Comparison of ENCODE assay signal across 15 mouse cellular contexts in the genomic region with DNA sequence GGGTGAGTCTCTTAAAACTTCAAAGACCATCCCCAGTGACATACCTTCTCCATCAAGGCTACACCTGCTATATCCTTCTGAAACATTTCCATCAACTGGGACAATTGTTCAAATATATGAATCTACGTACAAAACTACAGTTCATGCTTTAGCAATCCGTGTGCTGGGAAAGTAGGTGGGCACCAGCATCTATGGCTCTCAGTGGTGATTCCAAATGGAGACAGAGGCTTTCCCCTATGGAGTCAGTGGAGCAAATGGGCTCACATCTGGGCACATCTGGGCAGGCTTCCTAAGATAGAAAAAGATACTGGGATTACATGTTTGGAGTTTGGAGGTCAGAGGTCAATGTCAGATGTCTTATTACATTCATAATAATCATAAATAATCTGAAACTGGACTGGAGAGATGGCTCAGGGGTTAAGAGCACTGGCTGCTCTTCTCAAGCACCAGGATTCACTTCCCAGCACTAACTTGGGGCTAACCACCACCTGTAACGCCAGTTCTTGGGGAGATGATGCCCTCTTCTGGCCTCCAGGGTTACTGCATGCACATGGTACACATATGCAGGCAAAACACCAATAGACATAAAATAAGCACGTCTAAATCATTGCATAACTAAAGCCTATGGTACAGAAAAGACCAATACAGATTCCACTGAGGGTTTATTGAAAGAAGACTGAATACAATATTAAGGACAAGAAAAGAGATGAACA. TPM values are rescaled to one million over a fixed set of nuclear protein-coding genes. Genes with fewer than 3 reads are reported as not detected.
DNase-seq lines count a peak whose midpoint lies in the region; ATAC-seq and TF ChIP-seq lines count a peak whose summit lies in the region.
"Had no signal": no experiment of that assay in that cellular context is flagged by ENCODE, and none has a peak within 500 bp of the region (broad histone marks: within the 10 kb centered on the region; RNA-seq: fewer than 3 reads in every experiment).

No protein-coding gene starts in this region.

- WGBS in hindbrain, postnatal 0 days, result 79% methylated on average over 4 of the region's 4 CpGs
- 76% methylated on average over 4 of the region's 4 CpGs for WGBS in hindbrain, embryonic 10.5 days
- 74% methylated on average over 4 of the region's 4 CpGs for WGBS in bone marrow, adult 2 months

- no peaks in the 10 kb centered on the region for H3K4me1 ChIP-seq in hindbrain, postnatal 0 days (ENCODE audit: insufficient read depth, low read length)
- H3K4me1 ChIP-seq in hindbrain, embryonic 10.5 days (replicated peaks), result no peaks in the 10 kb centered on the region
- peaks cover 1% of the 10 kb centered on the region for H3K4me1 ChIP-seq in bone marrow, adult 2 months (ENCODE audit: control insufficient read depth, insufficient read depth, low read length)
- H3K4me1 ChIP-seq: liver, embryonic 13.5 days; midbrain, embryonic 15.5 days; stomach, embryonic 15.5 days had no signal

- H3K4me2 ChIP-seq in hindbrain, postnatal 0 days (ENCODE audit: low read depth, low read length), result no peak overlapping the region
- H3K4me2 ChIP-seq: liver, embryonic 13.5 days; midbrain, embryonic 15.5 days; stomach, embryonic 15.5 days had no signal

- ATAC-seq in hindbrain, postnatal 0 days, result no peak
- ATAC-seq: midbrain, embryonic 15.5 days had no signal

- no peaks in the 10 kb centered on the region for H3K27me3 ChIP-seq in hindbrain, postnatal 0 days (ENCODE audit: insufficient read depth, low read length)
- H3K27me3 ChIP-seq in hindbrain, embryonic 10.5 days (ENCODE audit: insufficient read depth, poor library complexity, severe bottlenecking), result no peaks in the 10 kb centered on the region; the same call in 1 of the 2 replicates
- H3K27me3 ChIP-seq: liver, embryonic 13.5 days; midbrain, embryonic 15.5 days; stomach, embryonic 15.5 days had no signal

- DNase-seq in hindbrain, postnatal 0 days (ENCODE audit: low spot score), result no peak
- DNase-seq in hindbrain, embryonic 10.5 days (ENCODE audit: low spot score), result no peak
- DNase-seq in spleen, postnatal 4 days (ENCODE audit: low spot score in 2 of 2), result peak; percentile 22 to 59
- no peak for DNase-seq in spleen, postnatal 14 days (ENCODE audit: low spot score in 2 of 2)
- DNase-seq in testis, postnatal 14 days (ENCODE audit: low spot score), result peak; percentile 5
- DNase-seq in frontal cortex, adult 2 months (ENCODE audit: extremely low spot score in 1 of 2, low spot score in 1 of 2), result no peak
- DNase-seq in retina, postnatal 1 day, result no peak
- DNase-seq: kidney, adult 18-20 months; liver, embryonic 13.5 days had no signal

- no peak for TF ChIP-seq POLR2A in bone marrow, adult 2 months (IDR thresholded peaks at IDR 0.05; ENCODE audit: borderline replicate concordance, control insufficient read depth, low read depth, low read length)

- H3K9ac ChIP-seq in hindbrain, postnatal 0 days (replicated peaks; ENCODE audit: low read length), result no peak overlapping the region
- H3K9ac ChIP-seq: liver, embryonic 13.5 days; midbrain, embryonic 15.5 days; stomach, embryonic 15.5 days had no signal

- H3K36me3 ChIP-seq in hindbrain, postnatal 0 days (ENCODE audit: insufficient read depth, low read length), result no peaks in the 10 kb centered on the region
- no peaks in the 10 kb centered on the region for H3K36me3 ChIP-seq in hindbrain, embryonic 10.5 days
- H3K36me3 ChIP-seq: liver, embryonic 13.5 days; midbrain, embryonic 15.5 days; stomach, embryonic 15.5 days had no signal

- no peak overlapping the region for H3K4me3 ChIP-seq in hindbrain, postnatal 0 days (ENCODE audit: low read length)
- H3K4me3 ChIP-seq in hindbrain, embryonic 10.5 days, result no peak overlapping the region
- peak overlapping the region; percentile 53 for H3K4me3 ChIP-seq in bone marrow, adult 2 months (replicated peaks; ENCODE audit: control insufficient read depth, low read depth, low read length)
- H3K4me3 ChIP-seq: liver, embryonic 13.5 days; midbrain, embryonic 15.5 days; stomach, embryonic 15.5 days had no signal

- no peak overlapping the region for H3K27ac ChIP-seq in hindbrain, postnatal 0 days
- no peak overlapping the region for H3K27ac ChIP-seq in hindbrain, embryonic 10.5 days
- no peak overlapping the region; the same call in 1 of the 2 replicates for H3K27ac ChIP-seq in bone marrow, adult 2 months (ENCODE audit: control insufficient read depth, insufficient read depth, low read depth, low read length, poor library complexity)
- H3K27ac ChIP-seq: liver, embryonic 13.5 days; midbrain, embryonic 15.5 days; stomach, embryonic 15.5 days had no signal

- 0 out of 2 replicates have a peak, but pooled peaks have one; percentile 12 for TF ChIP-seq CTCF in hindbrain, postnatal 0 days (IDR thresholded peaks at IDR 0.05; ENCODE audit: low read depth)
- peak; percentile 62 for TF ChIP-seq CTCF in bone marrow, adult 2 months (IDR thresholded peaks at IDR 0.05; ENCODE audit: control insufficient read depth, insufficient read depth, low read length)

- H3K9me3 ChIP-seq in hindbrain, postnatal 0 days (ENCODE audit: low read length), result no peaks in the 10 kb centered on the region
- H3K9me3 ChIP-seq in hindbrain, embryonic 10.5 days, result no peaks in the 10 kb centered on the region
- H3K9me3 ChIP-seq: liver, embryonic 13.5 days; midbrain, embryonic 15.5 days; stomach, embryonic 15.5 days had no signal

RNA-seq across cellular contexts. Expression of gene Slfn2, which starts 3.2 kb away (rescaled TPM):
- total RNA-seq in hindbrain, postnatal 0 days (2014; rRNA removed), result 0.36 and 1.7 TPM in 2 replicates
- 1.6 and 2.0 TPM in 2 replicates for polyA plus RNA-seq in hindbrain, postnatal 0 days (2015; fragmentation: Nextera tagmentation; extraction: Ambion mirVana)
- polyA plus RNA-seq in hindbrain, embryonic 10.5 days (2016; fragmentation: Nextera tagmentation; extraction: Ambion mirVana), result 0.85 and 1.9 TPM in 2 replicates
- polyA plus RNA-seq in bone marrow, adult 2 months (2011; ENCODE audit: insufficient read depth, insufficient read length, low replicate concordance, missing spikeins), result 101 and 262 TPM in 2 replicates
- polyA plus RNA-seq in frontal cortex, adult 2 months (2012; rRNA removed), result 1.6 and 3.2 TPM in 2 replicates

RNA-seq across cellular contexts. Expression of gene Slfn8, which starts 47.5 kb away (rescaled TPM):
- 0.42 and 0.83 TPM in 2 replicates for total RNA-seq in hindbrain, postnatal 0 days (2014; rRNA removed)
- polyA plus RNA-seq in hindbrain, postnatal 0 days (2015; fragmentation: Nextera tagmentation; extraction: Ambion mirVana), result 0.21 and 0.25 TPM in 2 replicates
- 0.19 and 0.24 TPM in 2 replicates for polyA plus RNA-seq in hindbrain, embryonic 10.5 days (2016; fragmentation: Nextera tagmentation; extraction: Ambion mirVana)
- polyA plus RNA-seq in bone marrow, adult 2 months (2011; ENCODE audit: insufficient read depth, insufficient read length, low replicate concordance, missing spikeins), result 6.5 and 13.7 TPM in 2 replicates
- 0.68 and 0.92 TPM in 2 replicates for polyA plus RNA-seq in frontal cortex, adult 2 months (2012; rRNA removed)

RNA-seq across cellular contexts. Expression of gene Slfn1, which starts 48.5 kb away (rescaled TPM):
- total RNA-seq in hindbrain, postnatal 0 days (2014; rRNA removed), result not detected in 2 replicates
- polyA plus RNA-seq in hindbrain, postnatal 0 days (2015; fragmentation: Nextera tagmentation; extraction: Ambion mirVana), result 0.08 and 0.09 TPM in 2 replicates
- not detected in 2 replicates for polyA plus RNA-seq in hindbrain, embryonic 10.5 days (2016; fragmentation: Nextera tagmentation; extraction: Ambion mirVana)
- polyA plus RNA-seq in bone marrow, adult 2 months (2011; ENCODE audit: insufficient read depth, insufficient read length, low replicate concordance, missing spikeins), result 12.4 and 57.6 TPM in 2 replicates
- 0.08 TPM in 2 replicates for polyA plus RNA-seq in frontal cortex, adult 2 months (2012; rRNA removed)
- total RNA-seq: common myeloid progenitor, adult 5-6 weeks; layer of hippocampus, postnatal 10 days had no signal
- polyA plus RNA-seq: forebrain, embryonic 11.5 days had no signal

Comparison
In these comparisons a context has a peak if more than half of its experiments do, and no peak if none do; other contexts are left out.
1. DNase-seq: peak in spleen, postnatal 4 days (2 of 2) and testis, postnatal 14 days (single experiment); none in hindbrain, postnatal 0 days (single experiment), hindbrain, embryonic 10.5 days (single experiment), spleen, postnatal 14 days (0 of 2), frontal cortex, adult 2 months (0 of 2) and retina, postnatal 1 day (single experiment).
2. RNA of gene Slfn2, which starts 3.2 kb away (polyA plus RNA-seq): 101 to 262 TPM in bone marrow, adult 2 months; 0.85 to 1.9 TPM in hindbrain, embryonic 10.5 days, 1.6 to 3.2 TPM in frontal cortex, adult 2 months and 1.6 to 2.0 TPM in hindbrain, postnatal 0 days; every median in the first group is over 10 times any median in the second.
3. RNA of gene Slfn1, which starts 48.5 kb away (polyA plus RNA-seq): 12.4 to 57.6 TPM in bone marrow, adult 2 months; 0.08 TPM in frontal cortex, adult 2 months, 0.08 to 0.09 TPM in hindbrain, postnatal 0 days and not detected in hindbrain, embryonic 10.5 days; every median in the first group is over 10 times any median in the second.